Mouse (Mus musculus) embryonic facial prominence, embryonic 14.5 days (tissue): Measurements from ENCODE around the gene Vwa8. TPM values are rescaled to one million over a fixed set of nuclear protein-coding genes. Genes with fewer than 3 reads are reported as not detected.
A peak's percentile ranks its signal among the peaks of the same experiment; 100 is the strongest.

Experiments used
- ATAC-seq: fragments of 200-750 bp; cut with Nextera tagmentation; 2 replicates; pipeline ENCODE4 v1.8.0; 2017; ENCODE audit warnings: low read depth, moderate number of reproducible peaks, moderate TSS enrichment
- DNase-seq: peaks from one replicate; pipeline ENCODE4 v3.0.0-alpha.2; 2015; ENCODE audit warnings: low spot score
- H3K27ac ChIP-seq: fragments of 300-500 bp; sonication (generic); replicated peaks from 2 replicates; pipeline ENCODE4 v1.5.1; 2014; ENCODE audit warnings: low read depth, mild to moderate bottlenecking, low read length, moderate library complexity
- H3K27me3 ChIP-seq: fragments of 300-500 bp; sonication (generic); replicated peaks from 2 replicates; pipeline ENCODE4 v1.6.1; 2014; ENCODE audit warnings: low read length; ENCODE audit not compliant: control insufficient read depth, insufficient read depth
- H3K36me3 ChIP-seq: fragments of 300-500 bp; sonication (generic); 2 replicates; pipeline ENCODE4 v1.6.1; 2014; ENCODE audit warnings: low read length, mixed read lengths; ENCODE audit not compliant: control insufficient read depth, insufficient read depth
- H3K4me1 ChIP-seq: fragments of 300-500 bp; sonication (generic); 2 replicates; pipeline ENCODE4 v1.6.1; 2014; ENCODE audit warnings: antibody characterized with exemption, low read length; ENCODE audit not compliant: control insufficient read depth, insufficient read depth
- H3K4me2 ChIP-seq: fragments of 300-500 bp; sonication (generic); 2 replicates; pipeline ENCODE4 v1.6.1; 2014; ENCODE audit warnings: low read depth, mild to moderate bottlenecking, low read length, moderate library complexity, mixed read lengths
- H3K4me3 ChIP-seq: fragments of 300-500 bp; sonication (generic); 2 replicates; pipeline ENCODE4 v1.5.1; 2014; ENCODE audit warnings: low read depth, mild to moderate bottlenecking, low read length
- H3K9ac ChIP-seq: fragments of 300-500 bp; sonication (generic); 2 replicates; pipeline ENCODE4 v1.6.1; 2014; ENCODE audit warnings: low read depth, mild to moderate bottlenecking, low read length, moderate library complexity, mixed read lengths
- H3K9me3 ChIP-seq: fragments of 300-500 bp; sonication (generic); 2 replicates; pipeline ENCODE4 v1.6.1; 2016; ENCODE audit warnings: low read length; ENCODE audit not compliant: control insufficient read depth
- WGBS: fragments of 180-500 bp; shearing (Covaris S2); extraction: QIAGEN DNeasy Blood & Tissue Kit; methylation state at CpG from one replicate; pipeline ENCODE4 v1.1.7; 2014; 5-methylcytosine and 5-hydroxymethylcytosine counted together
- polyA plus RNA-seq: library from polyadenylated mRNA; unstranded; fragments of >200 nt; fragmentation: Nextera tagmentation; extraction: Ambion mirVana; gene quantifications from 2 replicates; pipeline ENCODE4 v1.2.1, GENCODE M21; 2014

Gene Vwa8
- polyA plus RNA-seq, 1 experiment from 2014 or later, result 11.7 TPM

DNA sequence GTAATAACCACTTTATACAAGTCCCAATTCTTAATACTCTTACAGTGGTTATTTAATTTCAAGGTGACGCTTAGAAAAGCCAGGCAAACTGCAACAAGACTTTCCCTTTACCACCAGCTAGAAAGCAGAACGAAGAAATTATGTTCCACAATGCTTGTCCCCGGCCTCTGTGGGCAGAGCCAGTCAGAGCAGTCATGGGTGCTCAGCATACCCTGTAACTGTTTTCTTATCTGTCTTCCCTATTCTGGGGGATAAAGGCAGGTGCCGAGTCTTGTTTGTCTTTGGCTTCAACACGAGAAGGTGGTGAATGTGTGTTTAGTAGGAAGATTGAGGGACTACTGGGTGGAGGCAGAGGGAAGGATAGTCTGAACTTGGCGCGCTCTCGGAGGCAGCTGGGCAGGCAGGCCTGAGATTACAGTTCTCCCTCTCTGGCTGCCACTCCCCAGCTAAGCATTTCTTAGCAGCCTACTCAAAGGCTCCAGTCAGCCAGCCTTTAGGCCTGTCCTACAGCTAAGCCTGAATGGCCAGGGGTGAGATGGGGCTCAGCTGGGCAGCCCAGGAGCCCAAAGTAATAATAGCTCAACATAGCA is 365.9 kb downstream of the Vwa8 start:
- no peaks in the 10 kb centered on the region for H3K9me3 ChIP-seq
- no peak overlapping the region for H3K27ac ChIP-seq
- no peak overlapping the region for H3K4me3 ChIP-seq
- no peak overlapping the region for H3K4me2 ChIP-seq
- WGBS, result 77% methylated on average over 8 of the region's 8 CpGs
- H3K27me3 ChIP-seq, result no peaks in the 10 kb centered on the region
- DNase-seq (no peak), ATAC-seq (no peak)
- H3K9ac ChIP-seq, result no peak overlapping the region
- H3K4me1 ChIP-seq, result peaks cover 4% of the 10 kb centered on the region; the same call in 1 of the 2 replicates
- H3K36me3 ChIP-seq, result no peaks in the 10 kb centered on the region

DNA sequence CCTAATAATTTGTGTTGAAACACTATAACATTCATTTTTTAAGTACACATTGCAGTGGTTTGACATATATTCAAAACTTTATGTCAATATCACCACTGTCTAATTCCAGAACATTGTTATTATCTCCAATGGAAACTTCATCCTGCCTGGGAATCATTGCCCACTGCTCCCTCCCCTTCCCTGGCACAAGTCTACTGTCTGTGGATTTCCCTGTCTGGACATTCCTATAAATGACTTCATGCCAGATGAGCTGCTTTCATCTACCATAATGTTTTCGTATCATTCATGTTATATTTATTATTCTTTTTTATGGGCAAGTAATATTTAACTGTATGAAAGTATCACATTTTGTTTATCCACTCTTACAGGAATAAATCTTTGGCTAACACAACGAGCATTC is 367.5 kb downstream of the Vwa8 start:
- H3K9me3 ChIP-seq, result no peaks in the 10 kb centered on the region

DNA sequence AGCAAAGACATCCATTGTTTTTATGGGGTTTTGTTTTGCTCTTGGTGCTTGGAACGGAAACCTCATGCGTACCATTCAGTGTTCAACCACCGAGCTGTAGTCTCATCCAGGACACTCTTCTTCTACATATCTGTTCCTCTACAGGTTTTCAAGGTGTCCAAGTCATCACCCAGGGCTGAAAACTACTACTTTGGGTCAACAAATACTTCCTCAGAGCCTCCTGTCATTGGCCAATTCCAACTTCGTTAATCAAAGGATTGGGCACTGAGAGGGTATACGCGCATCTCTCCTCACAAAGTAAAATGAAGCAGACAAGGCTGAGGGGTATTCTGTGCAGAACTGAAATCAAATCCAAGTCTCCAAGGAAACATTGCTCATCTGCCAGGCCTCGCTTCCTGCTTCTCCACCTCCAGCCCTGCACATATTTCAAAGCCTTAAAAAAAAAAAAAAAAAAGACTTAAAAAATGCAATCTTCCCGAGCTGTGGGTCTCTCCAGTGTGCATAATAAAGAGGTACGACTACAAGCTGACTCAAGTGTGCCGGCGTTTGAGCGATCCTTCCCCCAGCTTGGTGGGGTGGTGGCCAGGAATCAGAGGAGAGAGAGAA is 374.7 kb downstream of the Vwa8 start:
- Histone ChIP-seq H3K9me3 (no peaks in the 10 kb centered on the region), H3K27ac (no peak overlapping the region), H3K36me3 (no peaks in the 10 kb centered on the region), H3K27me3 (no peaks in the 10 kb centered on the region), H3K4me2 (no peak overlapping the region), H3K9ac (no peak overlapping the region), H3K4me3 (no peak overlapping the region), H3K4me1 (no peaks in the 10 kb centered on the region)
- ATAC-seq, result no peak
- 80% methylated on average over 12 of the region's 12 CpGs for WGBS
- no peak for DNase-seq

More for the DNA sequence above, 367.5 kb downstream of the Vwa8 start:
- Histone ChIP-seq H3K27ac (no peak overlapping the region), H3K4me3 (no peak overlapping the region), H3K4me2 (no peak overlapping the region), H3K9ac (no peak overlapping the region), H3K36me3 (no peaks in the 10 kb centered on the region), H3K4me1 (peaks cover 4% of the 10 kb centered on the region; the same call in 1 of the 2 replicates), H3K27me3 (no peaks in the 10 kb centered on the region)
- DNase-seq, result peak; percentile 32
- 0 out of 2 replicates have a peak, but pooled peaks have one; percentile 47 for ATAC-seq
- 44% methylated on average over 2 of the region's 2 CpGs for WGBS

DNA sequence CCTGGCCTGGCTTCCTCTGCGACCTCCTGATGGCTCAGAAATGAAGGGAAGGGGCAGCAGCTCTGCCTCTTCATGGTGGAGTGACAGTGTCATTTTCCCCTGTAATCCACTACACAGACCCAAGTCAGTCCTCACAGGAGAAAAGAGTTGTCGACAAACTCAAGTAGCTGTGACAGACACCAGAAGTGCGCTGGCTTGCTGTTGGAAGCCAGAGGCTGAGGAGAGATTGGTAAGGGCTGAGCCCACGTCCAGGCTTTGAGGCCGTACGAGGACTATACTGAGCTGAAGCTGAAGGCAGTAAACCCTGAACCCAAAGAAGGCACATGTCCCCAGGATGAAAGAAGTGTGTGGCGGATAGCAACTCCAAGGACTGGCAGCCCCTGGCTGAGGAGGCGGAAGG is 376.6 kb downstream of the Vwa8 start:
- DNase-seq (no peak), ATAC-seq (no peak)
- H3K4me2 ChIP-seq, result no peak overlapping the region
- H3K9ac ChIP-seq, result no peak overlapping the region
- H3K27ac ChIP-seq, result no peak overlapping the region
- no peaks in the 10 kb centered on the region for H3K9me3 ChIP-seq
- WGBS, result 76% methylated on average over 8 of the region's 8 CpGs
- H3K4me3 ChIP-seq, result no peak overlapping the region
- H3K27me3 ChIP-seq, result no peaks in the 10 kb centered on the region
- no peaks in the 10 kb centered on the region for H3K4me1 ChIP-seq
- H3K36me3 ChIP-seq, result no peaks in the 10 kb centered on the region

DNA sequence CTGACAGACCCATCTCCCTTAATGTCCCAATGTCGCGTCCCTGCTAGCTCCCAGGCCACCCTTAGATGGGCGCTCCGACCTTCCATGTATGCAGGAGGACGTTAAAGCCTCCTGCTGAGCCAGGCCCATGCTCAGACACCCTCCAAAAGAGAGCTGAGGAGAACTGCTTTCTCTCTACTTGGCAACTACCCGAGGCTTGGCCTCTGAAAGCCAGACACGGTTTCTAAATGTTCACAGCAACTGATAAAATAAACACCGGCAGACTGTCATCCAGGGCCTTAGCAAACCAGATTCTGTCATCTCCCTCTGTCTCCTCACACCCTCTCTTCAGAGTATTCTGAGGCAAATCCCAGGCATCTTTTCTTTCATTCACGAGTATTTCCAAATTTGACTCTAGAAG is 377.2 kb downstream of the Vwa8 start:
- Histone ChIP-seq H3K4me2 (no peak overlapping the region), H3K4me3 (no peak overlapping the region), H3K9ac (no peak overlapping the region), H3K36me3 (no peaks in the 10 kb centered on the region), H3K4me1 (no peaks in the 10 kb centered on the region), H3K9me3 (no peaks in the 10 kb centered on the region), H3K27ac (no peak overlapping the region), H3K27me3 (no peaks in the 10 kb centered on the region)
- ATAC-seq (no peak), DNase-seq (no peak)
- 77% methylated on average over 9 of the region's 9 CpGs for WGBS

DNA sequence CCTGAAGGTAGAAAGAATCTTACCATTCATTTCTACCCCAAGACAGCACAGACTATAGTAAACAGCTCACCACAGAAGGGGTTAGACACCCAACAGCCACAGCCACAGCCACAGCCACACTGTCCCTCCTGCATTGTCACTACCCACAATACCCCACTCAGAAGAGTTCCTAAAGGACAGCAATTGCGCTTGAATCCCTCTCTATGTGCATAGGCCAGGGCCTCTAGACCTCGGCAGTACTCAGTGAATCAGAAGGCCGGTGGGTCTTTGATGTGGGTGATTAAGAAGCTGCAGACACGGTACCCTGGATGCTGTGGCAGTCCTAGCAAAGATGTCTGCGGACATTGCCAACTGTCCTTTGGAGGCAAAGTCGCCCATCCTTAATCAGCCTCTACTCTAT is 377.9 kb downstream of the Vwa8 start:
- Histone ChIP-seq H3K9ac (no peak overlapping the region), H3K9me3 (no peaks in the 10 kb centered on the region), H3K4me1 (no peaks in the 10 kb centered on the region), H3K36me3 (no peaks in the 10 kb centered on the region), H3K4me3 (no peak overlapping the region), H3K4me2 (no peak overlapping the region), H3K27ac (no peak overlapping the region), H3K27me3 (no peaks in the 10 kb centered on the region)
- DNase-seq, result no peak
- no peak for ATAC-seq
- 90% methylated on average over 6 of the region's 6 CpGs for WGBS

DNA sequence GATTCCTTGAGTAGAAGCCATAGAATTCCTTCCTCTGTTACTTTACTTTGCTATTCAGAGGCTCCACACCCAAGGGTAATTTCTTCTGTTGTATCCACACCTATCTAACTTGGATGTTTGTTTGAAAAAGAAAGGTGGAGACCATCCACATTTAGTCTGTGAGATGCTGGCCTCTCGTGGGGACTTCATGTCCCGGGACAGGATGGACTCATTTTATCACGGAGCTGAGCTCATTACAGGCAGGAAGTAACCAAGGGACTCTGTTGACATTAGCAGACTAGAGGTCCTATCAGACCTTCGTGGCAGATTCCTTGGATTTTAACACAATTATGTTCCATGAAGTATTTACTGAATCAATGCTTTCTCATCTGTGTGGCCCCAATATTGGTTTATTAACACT is 379.1 kb downstream of the Vwa8 start:
- H3K27ac ChIP-seq, result no peak overlapping the region
- H3K4me2 ChIP-seq, result no peak overlapping the region
- H3K36me3 ChIP-seq, result no peaks in the 10 kb centered on the region
- ATAC-seq (no peak), DNase-seq (no peak)
- 46% methylated on average over 4 of the region's 4 CpGs for WGBS
- no peak overlapping the region for H3K4me3 ChIP-seq
- H3K4me1 ChIP-seq, result no peaks in the 10 kb centered on the region
- H3K27me3 ChIP-seq, result no peaks in the 10 kb centered on the region
- no peaks in the 10 kb centered on the region for H3K9me3 ChIP-seq
- H3K9ac ChIP-seq, result no peak overlapping the region

DNA sequence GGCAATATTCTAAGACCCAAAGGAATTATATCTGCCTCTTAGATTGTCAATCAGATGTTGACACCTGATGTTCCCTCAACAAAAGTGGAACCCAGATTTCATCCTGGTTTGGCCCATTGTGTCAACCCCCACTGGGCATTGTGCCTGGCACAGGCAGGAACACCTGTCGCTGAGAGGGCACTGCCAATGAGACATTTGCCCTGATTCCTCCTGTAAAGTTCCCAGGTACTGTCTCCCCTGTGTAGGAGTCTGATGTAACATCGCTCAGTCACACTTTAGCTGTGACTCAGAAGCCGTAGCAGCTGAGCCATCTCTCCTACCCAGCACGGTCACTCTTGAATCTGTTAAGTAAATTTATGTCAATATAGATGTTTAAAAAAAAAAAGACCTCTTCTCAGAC is 382.8 kb downstream of the Vwa8 start:
- Histone ChIP-seq H3K4me1 (peaks cover 5% of the 10 kb centered on the region; the same call in 1 of the 2 replicates), H3K27ac (no peak overlapping the region), H3K9me3 (no peaks in the 10 kb centered on the region), H3K9ac (no peak overlapping the region), H3K27me3 (no peaks in the 10 kb centered on the region), H3K36me3 (no peaks in the 10 kb centered on the region), H3K4me3 (no peak overlapping the region), H3K4me2 (no peak overlapping the region)
- ATAC-seq, result no peak
- WGBS, result 85% methylated on average over 4 of the region's 4 CpGs
- DNase-seq, result no peak

DNA sequence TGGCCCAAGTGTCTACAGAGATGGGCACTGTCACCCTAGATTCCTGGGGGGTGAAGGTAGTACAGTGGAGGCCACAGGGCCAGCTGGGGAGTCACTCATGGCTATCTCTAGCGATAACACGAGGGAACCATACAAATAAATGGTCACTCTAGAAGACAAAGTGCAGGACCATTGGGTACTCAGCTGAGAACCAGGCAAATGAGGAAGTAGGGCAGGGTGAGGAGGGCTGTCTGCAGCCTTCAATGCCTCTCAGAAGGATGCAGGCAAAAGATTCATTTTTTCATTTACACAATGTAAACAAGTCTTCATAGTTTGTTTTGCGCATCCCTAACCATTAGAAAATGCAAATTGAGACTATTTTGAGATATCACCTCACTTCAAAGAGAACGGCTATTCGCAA is 384.8 kb downstream of the Vwa8 start:
- no peak for DNase-seq
- Histone ChIP-seq H3K4me3 (no peak overlapping the region), H3K9me3 (no peaks in the 10 kb centered on the region), H3K4me1 (peaks cover 5% of the 10 kb centered on the region; the same call in 1 of the 2 replicates), H3K9ac (no peak overlapping the region), H3K27ac (no peak overlapping the region), H3K27me3 (no peaks in the 10 kb centered on the region), H3K36me3 (no peaks in the 10 kb centered on the region), H3K4me2 (no peak overlapping the region)
- WGBS, result 91% methylated on average over 5 of the region's 5 CpGs
- no peak for ATAC-seq
